Mouse (Mus musculus) Muller cell, postnatal 12 days (primary cell): ENCODE measurements around the gene Hivep1.

Experiments
- DNase-seq: peaks from one replicate; pipeline ENCODE4 v3.0.0-alpha.2; 2015; ENCODE audit errors: inconsistent ontology term

Gene Hivep1

DNA sequence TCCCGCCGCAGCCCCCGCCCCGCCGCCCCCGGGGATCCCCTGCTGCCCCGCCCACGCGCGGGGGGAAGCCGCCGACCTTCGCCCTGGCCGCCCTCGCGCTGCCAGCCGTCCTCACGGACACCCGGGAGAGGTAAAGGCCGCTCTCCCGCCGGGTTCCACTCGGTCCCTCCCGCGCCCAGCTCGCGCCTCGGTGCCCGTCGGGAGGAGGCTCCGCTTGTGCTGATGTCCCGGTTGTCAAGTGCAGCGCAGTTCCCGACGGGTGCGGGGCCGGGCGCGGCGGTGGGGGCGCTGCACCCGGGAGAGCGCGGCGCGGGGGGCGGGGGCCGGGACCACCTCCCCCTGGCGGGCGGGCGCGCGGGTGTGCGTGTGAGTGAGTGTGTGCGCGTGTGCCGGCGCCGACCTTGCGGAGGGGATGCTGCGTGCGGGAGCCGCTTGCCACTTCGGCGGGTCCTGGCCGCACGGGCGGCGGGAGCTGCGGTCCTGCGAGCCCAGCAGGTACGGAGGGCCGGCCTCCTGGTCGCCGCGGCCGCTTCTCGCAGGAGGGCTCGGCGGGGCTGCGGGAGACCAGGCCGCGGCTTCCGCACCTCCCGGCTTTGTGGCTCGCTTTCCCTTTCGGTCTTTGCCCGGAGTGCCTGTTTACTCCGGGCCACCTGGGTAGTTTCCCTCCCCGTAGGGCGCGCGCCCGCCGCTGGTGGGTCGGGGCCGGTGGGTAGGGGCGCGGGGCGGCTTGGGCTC is at the start of gene Hivep1:
Gene Hivep1 (plus strand): TSS at position 61 of the 735 bp plus-strand sequence.
- no peak for DNase-seq

DNA sequence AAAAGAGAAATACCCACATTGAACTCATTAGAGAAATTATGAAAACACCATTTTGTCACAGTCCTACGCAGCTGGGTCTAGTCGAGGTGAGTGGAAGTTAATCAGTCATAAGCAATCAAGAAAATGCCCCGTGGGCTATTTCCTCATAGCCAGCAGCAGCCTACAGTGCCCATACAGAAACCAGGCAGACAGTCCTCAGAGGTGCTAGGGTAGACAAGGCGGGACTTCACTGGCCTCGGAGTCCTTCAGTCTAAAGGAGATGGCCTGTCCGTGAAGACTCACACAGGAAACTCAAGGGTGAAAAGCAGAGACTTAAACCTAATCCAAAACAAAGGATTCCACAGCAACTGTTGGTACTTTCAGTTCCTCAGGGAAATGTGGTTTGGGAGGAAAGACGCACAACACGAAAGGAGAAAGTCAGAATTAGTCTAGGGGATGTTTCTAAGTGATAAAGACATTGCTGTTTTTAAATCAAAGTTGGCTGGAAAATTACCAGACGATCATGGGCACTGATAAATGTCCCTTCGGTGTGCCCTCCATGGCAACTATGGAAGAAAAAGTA is 36.3 kb upstream of the Hivep1 start:
- no peak for DNase-seq

DNA sequence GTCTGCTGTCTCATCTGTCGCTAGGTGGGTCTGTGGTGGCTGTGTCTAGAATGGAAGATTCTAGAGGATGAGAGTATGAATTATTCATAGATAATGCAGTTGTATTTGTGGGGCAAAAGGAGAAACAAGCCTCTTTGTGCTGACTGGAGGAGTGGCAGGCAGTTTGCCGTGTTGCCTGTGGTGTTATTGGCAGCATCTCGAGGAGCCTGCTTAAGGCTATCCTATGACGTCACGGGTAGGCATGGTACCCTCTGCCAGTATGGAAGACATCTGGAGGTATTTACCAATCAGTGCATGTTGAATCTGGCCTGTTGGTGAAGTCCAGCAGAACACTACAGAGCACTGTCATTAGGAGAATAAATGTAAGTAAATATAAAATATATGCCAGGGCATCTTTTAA is 35.6 kb upstream of the Hivep1 start:
- no peak for DNase-seq

DNA sequence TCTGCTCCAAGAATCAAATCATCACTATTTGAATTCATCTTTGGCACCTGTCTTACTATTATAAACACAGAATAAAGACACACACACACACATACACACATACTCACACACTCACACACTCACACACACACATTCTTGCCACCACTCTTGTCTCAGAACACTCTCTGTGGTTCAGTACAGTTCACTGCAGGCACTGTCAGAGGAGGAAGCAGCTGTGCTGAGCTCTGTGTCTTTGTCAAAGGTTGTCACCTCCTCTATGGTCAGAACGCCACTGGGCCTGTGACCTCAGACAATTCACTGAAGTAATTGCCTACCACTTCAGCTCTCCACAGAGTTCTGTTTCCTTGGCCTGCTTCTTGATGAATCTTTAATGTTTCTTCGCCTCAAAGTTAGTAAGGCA is 33.5 kb upstream of the Hivep1 start:
- DNase-seq: peak; percentile 12

DNA sequence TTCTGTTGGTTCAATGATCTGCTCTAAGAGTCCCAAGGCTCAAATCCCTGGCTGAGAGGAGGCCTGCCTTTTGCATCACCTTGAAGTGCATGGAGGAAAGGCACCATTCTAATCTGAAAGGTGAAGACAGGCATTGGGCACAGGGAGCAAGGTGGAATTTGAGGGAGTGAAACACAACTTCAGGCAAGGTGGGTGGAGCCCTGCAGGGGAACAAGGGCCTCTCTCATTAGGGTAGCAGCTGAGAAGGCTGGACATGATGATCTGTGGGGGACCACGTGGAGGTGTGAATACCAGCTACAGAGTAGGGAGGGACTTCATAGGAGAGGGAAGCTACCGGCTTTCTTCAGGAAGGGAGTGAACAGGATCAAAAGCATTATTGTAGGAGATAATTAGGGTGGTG is 10.6 kb upstream of the Hivep1 start:
- no peak for DNase-seq

DNA sequence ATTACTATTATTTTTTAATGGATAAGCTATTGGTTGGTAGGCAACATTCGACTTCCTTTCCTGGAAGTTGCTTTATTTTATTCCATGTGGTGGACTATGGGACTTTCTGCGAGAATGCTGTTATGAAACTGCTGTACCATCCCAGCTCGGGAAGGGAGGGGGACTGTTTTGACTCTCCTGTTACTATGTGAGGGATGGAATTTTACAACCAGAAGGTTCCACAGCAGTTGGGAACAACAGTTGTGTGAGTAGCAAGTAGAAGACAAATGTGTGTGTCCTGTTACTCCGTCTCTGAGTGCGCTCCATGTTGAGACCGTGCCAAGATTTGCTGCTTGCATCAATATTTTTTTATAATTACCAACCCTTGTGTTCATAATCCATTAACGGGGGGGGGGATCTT is 8.4 kb upstream of the Hivep1 start:
- no peak for DNase-seq

DNA sequence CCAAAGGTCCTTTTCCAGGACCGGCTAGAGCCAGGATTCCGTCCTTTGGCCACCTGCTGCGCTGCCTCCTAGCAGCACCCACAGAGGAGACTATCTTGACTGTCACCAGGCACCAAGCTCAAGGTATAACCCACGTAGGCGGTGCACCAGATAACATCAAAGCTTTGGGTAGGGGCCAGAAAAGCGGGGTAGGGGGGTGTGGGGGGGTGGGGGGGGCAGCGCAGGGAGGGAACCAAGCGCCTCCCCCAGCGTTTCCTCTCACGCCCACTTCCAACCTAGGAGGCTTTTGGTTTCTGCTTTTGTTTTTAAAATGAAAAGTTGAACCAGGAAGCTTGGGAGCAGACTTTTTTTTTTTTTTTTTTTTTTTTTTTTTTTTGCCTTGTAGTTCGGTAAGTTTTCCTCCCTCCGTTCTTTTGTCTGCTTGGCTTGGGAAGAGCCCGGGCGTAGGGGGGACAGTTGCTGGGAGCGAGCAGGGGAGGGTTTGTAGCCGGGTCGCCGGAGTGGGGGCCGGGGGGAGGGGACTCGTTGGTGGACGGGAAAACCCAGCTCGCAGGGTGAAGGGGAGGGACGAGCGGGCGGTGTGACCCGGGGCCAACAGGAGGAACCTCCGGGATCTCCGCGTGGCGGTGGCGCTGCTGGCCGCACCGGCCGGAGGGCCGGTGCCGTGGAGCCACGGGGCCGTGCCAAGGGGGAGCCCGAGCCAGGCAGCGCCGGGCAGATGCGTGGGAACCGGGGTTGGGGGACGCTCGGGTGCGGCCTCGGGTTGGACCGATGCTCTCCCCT is 2.6 kb upstream of the Hivep1 start:
- DNase-seq: peak; percentile 87

DNA sequence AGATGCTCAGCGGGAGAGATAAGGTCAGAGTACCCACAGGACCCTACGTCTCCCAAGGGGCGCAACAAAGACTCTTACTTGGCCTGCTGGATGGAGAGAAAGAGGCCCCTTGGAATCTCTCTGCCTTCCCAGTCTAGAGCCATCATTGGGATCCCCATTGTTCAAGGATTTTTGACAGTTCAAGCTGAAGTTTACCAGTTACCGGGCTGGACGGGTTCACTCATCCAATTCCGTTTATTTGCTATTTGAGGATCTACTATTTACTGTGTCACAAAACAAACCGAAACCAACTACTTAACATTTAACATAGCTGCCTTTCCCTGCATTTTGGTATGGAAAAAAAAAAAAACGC is 2.1 kb upstream of the Hivep1 start:
- DNase-seq: no peak

DNA sequence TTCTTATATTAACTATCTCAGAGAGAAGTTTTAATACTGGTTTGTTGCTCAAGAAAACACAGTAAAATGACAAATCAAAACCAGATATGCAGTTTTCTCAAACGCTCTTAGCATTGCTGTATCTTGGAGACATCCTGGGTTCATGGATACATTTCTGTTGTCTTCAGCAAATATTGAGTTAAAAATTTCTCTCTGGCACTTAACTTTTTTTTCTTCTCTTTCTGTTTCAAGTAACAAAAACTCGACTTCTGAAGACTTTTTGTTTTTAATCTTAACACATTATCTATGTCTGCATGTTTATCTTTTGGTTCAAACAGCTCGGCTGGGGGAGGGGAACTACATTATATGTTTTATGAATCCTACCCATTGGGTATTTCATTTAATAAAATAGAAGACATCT is 1.7 kb upstream of the Hivep1 start:
- DNase-seq: no peak

DNA sequence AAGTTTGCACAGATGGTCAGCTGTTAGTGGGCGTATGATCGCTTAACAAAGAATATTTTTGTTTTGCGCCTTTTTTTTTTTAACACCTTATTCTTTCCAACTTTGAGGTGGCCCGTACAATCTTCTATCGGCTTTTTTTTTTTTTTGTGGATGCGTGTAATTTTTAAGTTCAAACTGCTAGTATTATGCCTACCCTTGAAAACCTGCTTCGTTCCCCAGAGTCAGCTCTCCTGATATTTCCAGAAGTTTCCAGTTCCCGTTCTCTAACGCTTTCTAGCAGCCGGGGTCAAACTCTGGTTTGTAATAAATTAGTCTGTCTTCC is 980 bp upstream of the Hivep1 start:
- no peak for DNase-seq

DNA sequence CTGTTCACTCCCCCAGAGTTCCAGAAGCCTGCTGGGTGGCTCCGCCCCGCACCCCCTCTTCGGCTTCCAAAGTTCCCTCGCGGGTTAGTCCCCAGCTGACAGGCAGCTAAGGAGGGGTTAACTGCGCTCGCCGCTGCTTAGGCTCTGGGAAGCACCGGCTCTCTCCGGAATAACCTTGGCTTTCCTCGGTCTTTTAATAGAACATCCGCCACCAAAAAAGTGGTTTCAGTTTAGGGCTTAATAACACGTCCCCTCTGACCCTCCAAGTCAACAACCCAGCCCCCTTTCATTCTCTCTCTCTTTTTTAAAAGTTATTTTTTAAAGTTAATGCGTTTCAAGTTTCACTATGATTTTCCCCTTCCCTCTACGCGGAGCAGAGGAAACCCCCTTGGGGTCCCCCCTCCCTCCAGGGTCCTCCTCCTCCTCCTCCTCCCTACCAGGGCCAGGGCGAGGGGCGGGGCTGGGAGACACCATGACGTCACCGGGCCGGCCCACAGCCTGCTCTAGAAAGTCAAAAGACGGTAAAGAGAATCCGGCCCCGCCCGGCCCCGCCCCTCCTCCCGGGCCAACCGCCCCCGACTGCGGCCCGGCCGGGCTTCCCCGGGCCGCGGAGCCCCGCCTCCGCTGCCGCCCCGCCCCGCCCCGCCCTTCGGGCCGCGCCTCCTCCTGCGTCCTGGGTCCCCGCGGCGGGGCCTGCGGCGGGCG is 467 bp upstream of the Hivep1 start:
- DNase-seq: peak; percentile 100

DNA sequence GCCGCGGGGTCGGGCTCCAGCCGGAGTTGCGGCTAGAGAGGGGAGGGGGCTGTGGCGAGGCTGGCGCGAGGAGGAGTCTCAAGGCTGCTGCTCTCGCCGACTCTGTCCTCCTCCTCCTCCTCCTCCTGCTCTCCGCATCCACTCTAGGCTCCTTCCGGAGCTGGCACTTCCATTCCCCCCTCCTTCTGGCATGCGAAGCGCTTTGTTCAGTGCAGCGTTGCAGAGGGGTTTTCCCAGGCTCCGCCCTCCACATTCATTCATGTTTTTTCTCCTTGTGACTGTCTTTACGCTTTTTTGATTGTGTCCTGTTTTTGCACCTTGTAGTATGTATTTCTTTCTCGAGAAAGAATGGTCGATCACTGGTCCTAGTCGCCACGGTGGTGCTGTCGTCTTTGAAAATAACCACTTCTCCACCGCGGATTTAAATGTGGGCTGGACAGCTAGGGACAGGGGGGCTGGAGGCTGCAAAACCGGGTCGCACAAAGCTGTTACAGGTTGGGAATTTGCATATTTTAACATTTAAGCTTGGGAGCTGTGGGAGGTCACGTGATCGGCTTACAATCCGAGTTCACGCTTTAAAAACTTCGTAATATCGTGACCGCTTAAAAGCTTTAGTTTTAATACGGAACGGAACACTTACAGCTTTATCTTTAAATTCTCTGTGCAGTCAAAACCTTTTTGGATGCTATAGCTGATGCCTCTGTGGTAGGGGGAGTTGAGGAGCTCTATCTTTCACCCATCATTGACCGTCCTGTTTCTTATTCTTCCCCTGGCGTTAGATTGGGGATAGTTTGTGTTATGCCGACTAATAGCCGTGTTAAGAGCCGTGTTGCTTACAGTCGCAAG is 1.1 kb downstream of the Hivep1 start:
- peak; percentile 88 for DNase-seq

DNA sequence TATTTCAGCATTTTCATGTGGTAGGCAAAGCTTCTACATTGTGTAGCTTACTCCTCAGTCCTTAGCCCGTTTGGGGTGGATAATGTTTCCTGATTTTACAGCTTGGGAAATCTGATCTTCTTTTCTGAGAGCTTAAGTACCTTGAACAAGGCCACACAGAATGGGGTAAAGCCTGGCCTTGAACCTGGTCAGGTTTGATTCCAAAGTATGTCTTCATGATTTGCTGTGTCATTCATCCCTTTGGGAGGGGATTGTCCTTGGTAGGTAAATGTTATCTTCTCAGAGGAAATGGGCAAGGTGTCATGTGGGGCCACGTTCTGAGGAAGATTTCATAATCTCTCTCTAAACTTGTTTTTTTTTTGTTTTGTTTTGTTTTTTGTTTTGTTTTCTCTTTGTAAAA is 1.8 kb downstream of the Hivep1 start:
- peak; percentile 16 for DNase-seq

DNA sequence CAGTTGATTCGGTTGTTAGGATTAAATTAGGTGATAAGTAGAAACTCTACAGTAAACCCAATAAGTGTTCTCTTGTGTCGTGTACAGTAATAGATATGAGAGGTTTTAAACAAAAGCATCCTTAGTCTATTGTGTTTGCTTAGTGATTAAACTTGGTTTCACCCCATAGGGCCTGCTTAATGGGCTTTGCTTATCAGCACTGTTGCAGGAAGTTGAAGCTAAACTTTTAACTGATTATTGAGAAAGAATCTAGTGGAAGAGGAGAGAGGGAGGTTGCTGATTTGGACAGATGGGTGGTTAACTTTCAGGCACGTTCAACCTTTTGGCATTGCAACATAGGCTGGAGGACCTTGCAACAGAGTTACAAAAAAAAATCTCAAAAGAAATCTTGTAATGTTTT is 2.3 kb downstream of the Hivep1 start:
- peak; percentile 25 for DNase-seq

DNA sequence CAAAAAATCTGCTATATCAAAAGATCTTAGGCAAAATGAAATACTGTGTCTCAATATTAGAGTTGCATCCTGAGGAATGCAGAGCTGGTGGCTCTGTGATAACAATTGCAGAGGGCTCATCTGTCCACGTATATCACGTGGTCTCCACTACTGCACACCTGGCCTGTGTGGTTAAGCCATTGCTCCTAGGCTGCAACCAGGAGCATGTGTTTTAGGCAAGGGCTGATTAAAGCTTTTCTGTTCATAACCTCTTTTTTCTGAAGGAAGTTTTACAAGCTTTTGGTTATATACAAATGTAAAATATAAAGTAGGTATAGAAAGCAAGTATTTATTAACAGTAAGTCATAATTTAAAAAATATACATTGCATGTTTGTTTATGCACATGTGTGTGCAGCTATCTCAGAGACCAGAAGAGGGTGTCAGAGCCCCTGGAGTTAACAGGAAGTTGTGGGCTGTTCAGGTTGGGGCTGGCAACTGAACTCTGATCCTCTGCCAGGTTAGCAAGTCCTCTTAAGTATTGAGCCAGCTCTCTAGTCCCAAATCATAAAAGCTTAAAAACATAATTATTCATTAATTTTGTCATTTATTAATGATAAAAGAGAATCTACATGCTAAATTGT is 5.0 kb downstream of the Hivep1 start:
- no peak for DNase-seq

DNA sequence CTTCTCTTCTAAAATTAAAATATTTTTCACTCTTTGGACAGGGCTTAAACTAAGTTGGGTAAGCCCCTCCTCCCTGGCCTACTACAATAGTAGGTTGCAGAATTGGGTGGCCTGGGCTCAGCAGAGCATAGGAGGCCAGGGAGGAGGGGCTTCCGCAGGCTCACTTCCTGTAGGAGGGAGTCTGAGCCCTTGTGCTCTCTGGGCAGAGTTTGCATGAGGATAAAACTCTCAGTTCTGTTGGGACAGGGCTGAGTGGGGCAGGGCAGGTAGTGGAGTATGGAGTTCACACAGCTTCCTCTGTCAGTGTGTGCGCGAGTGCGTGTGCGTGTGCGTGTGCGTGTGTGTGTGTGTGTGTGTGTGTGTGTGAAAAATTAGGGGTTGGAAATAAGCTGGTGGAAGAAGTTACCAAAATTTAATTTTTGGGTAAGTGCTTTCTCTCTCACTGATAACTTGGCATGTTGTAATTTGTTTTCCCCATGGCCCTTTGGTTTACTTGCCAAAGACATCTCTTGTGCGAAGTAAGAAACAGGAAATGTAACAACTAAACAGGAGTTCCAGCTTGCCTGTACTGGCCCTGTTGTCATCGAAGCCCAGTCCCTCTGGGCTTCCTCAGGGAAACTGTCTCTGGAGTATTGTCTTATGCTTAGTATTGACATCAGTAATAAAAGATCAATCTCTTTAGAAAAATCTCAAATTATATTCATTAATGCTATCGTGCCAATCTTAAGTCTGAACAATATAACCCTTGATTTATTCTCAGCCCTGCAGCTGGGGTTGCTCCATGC is 9.2 kb downstream of the Hivep1 start:
- DNase-seq: no peak

DNA sequence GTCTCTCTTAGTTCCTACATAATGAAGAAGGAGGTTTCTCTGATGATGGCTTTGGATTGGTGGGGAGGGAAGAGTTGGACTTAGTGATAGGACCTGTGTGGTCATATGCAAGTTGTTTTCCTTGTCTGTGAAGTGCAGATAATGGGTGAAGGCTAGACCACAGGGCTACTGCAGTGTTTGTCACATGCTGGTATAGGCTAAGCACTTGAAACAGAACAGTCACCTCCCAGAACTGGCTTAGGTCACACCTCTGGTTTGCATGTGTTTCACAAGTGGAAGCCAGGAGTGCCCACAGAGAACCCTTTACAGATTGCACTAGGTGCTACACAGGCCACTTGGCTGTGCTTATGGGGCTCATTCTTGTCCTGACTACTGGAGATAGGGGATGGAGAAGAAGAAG is 12.4 kb downstream of the Hivep1 start:
- no peak for DNase-seq

DNA sequence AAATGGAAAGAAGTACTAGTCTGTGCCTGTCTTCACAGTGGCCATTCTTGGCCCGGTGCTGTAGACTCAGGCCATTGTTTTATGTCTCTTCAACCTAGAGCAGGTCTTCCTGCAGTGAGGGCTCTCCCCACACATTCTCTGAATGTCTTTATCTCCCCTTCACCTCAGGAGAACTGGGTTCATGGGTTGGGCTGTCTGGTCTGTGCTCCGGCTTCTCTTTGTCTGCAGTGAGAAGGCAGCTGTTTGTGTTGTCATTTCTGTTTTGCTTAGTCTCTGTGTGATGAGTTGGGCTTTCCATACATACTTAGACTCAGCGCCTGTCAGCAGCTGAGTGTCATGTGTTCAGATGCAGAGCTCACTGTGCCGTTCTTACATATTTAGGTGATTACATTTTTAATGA is 18.4 kb downstream of the Hivep1 start:
- DNase-seq: peak; percentile 52

DNA sequence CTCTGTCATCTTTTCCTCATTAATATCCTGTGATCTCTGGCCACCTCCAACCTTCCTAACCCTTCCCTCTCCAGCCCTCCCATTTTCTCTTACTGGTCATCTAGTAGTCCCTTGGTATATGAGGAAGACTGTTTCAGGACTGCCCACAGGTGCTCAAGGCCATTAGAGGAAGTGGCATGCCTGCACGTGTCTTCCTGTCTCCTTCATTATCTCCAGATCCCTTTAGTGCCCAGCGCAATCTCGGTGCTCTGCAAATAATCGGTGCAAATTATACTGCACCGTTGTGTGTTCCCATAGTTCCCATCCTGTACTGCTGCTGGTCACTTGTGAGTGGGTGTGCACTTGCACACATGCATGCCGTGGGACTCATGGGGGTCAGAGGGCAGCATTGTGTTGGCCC is 19.2 kb downstream of the Hivep1 start:
- no peak for DNase-seq

DNA sequence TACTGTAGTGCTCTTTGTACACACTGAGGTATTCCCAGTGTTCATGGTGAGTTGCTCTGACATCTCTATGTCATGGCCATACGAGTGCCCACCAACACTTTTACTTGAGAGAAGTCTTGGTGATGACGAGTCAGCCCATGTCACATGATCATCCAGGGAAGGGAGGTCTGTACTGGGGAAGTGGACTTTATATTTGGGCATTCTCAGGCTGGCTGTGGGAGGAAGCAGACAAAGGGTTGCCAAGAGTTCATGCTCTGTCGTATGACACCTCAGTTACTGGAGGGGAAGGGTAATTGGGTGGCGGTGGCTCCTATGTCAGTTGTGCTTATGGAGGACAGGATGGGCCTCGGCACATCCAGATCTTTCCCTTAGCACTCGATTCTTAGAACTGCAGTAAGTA is 21.5 kb downstream of the Hivep1 start:
- no peak for DNase-seq

DNA sequence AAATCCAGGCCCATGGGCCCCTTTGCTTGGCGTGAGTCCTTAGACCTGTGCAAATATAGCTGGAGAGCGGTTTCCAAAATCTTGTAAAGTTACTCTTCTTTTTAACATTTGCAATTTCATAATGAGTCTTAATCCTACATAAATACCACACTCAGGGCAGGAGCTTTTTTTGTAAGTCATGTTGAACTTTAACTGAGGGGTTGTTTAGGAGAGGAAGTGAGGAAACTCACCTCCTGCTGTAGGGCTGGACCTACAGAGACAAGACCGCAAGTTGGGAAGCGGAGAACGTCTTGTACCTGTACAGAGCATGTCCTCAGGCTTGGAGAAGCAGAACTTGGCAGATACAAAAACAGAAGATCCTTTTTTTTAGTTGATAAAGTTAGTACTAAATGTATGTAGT is 23.7 kb downstream of the Hivep1 start:
- no peak for DNase-seq
